Mouse (Mus musculus) R1 (cell line): ENCODE measurements around the gene Ces1g.

Experiments
- DNase-seq: peaks from one replicate; pipeline ENCODE4 v3.0.0-alpha.2; 2018; ENCODE audit warnings: low read depth, low spot score

The Ces1g gene

GRCm38 (mm10) chr8:93337207-93337606 lies at the start of gene Ces1g:
TSS of gene Ces1g (minus strand) at chr8:93337308.
- no peak for DNase-seq

DNA sequence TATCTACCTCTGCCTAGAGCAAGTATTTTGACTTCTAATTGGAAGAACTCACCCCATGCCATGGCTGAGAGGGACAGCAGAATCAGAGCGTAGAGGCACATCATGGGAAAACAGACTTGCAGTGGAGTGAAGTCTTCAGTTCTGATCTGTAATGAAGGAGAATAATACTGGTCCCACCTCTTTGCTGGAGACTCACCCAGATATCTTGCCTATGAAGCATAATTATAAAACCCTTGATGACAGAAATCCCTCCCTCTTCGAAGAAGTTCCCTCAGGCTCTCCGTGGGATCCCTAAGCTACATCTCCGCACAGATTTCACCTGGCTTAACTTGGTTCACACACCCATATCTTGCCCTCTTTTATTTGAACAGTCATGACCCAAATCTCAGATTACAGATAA lies 42.5 kb upstream of the Ces1g start, which contains the start of gene Ces1h:
Gene Ces1h (minus strand): TSS at position 101 of the 400 bp plus-strand sequence.
- no peak for DNase-seq

GRCm38 (mm10) chr8:93369481-93369880 lies 32.4 kb upstream of the Ces1g start:
- peak; percentile 4 for DNase-seq

GRCm38 (mm10) chr8:93360113-93360512 lies 23.0 kb upstream of the Ces1g start:
- peak; percentile 15 for DNase-seq

- no peak for DNase-seq
These were observed 2.4 kb upstream of the Ces1g start for GRCm38 (mm10) chr8:93339531-93339930.

- no peak for DNase-seq
These were observed 4.4 kb downstream of the Ces1g start for GRCm38 (mm10) chr8:93332703-93333102.

DNA sequence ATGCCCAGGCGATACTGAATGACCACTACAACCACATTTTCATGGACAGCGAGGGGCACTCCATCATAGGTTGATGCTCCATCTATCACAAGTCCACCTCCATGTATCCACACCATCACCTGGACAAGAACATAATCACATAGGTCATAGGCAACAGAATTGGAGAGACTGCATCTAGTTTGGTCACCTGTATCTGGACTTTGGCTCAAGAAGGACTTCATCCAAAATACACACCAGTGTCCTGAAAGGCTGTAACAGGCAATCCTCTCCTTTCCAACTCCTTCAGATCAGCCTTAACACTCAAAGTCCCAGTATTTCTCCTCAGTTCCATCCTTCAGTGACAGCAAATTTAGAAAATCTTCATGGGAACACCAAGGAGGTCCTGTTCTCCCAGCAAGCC lies 6.0 kb downstream of the Ces1g start:
- DNase-seq, result no peak

DNA sequence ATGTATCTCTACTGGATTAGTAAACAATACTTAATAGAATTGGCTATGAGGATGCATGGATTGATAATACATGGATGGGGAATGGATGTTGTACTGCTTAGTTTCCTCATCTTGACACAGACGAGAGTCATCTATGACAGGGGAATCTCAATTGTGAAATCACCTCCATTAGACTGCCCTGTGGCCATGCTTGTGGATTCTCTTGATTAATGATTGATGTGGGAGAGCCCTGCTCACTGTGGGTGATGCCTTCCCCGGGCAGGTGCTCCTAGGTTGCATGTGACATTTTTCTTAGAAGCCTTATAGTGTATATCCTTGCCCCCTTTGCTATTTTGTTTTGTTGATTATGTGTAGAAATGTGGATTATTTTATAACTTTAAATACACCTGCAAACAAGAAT lies 12.0 kb downstream of the Ces1g start:
- no peak for DNase-seq

DNA sequence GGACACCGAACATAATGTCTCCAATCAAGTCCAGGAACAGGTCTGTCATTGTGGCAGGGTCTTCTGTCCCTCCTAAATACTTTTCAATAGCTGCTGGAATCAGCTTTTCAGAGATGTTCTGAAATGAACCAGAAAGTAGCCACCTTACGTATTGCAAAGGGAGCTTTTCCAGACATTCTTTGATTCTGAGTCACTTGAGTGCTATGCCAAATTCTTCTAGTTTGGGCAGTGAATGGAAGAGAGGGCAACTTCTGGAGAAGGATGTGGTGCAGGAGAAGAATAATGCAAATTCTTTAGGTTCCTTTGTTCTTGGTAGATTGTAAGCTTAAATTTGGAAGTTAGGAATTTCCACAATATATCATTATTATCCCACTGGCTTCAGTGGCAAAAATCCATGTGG lies 20.1 kb downstream of the Ces1g start:
- DNase-seq, result no peak

DNA sequence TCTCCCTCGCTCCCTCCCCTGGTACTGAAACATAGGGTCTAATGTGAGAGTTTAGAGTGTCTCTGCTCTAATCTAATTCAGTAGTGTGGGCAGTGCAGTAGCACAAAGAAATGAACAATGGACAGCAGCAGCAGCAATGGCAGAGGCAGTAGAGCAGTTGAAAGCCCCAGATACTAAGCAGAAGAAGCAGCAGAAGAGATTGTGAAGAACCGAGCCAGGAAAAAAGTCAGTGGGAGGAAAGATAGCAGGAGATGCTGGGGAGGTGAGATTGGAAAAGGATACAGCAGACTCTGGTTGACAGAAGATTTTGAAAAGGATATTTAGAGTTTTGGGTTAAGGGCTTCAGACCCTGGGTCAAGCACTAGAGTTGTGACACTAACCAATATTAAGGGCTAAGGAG lies 21.6 kb downstream of the Ces1g start:
- DNase-seq, result no peak

DNA sequence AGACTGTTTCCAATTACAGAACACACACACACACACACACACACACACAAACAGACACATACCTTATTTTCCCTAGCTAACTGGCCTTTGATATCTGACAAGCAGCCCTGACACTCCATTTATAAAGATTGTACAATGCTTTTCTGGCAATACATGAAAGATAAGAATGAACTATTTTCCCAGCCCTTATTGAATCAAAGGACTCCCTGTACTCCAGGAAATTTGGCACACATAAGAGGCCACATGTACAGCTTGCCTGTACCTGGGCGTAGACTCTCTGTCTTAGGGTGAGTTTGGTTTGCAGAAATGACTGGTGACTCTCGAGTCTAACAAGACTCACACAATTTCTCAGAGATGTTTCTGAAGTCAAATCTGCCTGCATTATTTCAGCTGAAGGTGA lies 53.2 kb downstream of the Ces1g start:
- no peak for DNase-seq

DNA sequence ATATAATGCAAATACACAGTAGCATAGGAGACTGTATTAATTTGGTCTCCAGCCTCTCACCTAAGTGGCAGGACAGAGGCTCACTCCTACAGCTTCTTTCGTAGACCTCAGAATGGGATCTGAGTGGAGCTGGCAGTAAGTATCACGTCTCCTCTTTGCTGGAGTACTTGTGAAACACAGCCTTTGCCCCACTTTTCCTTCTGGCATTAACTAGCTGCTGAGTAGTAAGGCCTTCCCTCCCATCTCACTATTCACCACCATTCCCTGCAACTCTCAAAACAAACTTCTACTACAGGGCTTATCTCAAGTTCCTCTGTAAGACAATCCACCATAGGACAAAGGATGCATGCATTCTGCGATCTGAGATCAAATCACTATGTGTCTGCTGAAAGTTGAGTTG lies 54.8 kb downstream of the Ces1g start:
- DNase-seq, result no peak

GRCm38 (mm10) chr8:93279556-93279955 lies 57.6 kb downstream of the Ces1g start, which contains the start of gene Ces1f:
TSS of gene Ces1f (minus strand) at chr8:93279747.
- no peak for DNase-seq

DNA sequence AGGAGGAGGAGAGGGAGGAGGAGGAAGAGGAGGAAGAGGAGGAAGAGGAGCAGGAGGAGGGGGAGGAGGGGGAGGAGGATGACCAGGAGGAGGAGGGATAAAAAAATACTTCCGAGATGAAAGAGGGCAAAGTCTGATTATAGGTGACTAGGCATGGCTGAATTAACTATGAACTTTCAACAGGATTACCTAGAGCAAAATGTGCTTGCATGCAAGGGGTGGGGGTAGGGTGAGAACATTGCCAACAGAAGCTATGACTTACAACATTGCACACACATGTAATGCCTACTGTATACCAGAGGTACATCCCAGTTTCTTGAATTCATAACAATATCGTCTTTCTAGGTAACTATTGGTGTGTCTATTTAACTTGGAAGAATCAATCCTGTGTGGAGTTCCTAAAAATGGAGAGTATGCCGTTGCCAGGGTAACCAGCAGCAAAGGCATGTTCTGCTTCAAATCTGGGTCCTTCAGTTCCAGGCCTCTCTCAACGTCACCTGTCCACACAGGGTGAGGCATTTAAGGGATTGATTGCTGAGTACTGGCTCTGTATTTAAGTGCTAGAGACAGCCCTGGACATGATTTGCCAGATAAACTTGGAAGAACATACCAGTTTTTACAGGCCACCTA lies 58.8 kb downstream of the Ces1g start:
- no peak for DNase-seq

DNA sequence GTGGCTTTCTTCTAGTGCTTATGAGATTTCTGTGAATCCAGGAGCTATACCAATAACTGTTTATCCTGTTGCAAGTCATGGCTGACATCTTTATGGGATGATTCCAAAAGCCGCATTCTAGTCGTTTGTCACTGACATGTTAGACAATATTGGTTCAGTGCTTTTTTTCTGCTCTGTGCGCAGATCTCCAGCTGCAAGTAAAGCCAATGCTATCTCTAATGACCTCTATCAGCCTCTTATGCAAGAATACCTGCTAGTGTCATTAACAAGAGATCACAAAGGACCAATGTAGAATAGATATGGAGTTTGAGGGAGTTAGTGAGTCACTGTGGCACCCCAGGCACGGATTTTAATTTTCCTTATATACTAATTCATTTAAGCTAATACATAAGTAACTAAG lies 62.5 kb downstream of the Ces1g start:
- no peak for DNase-seq

DNA sequence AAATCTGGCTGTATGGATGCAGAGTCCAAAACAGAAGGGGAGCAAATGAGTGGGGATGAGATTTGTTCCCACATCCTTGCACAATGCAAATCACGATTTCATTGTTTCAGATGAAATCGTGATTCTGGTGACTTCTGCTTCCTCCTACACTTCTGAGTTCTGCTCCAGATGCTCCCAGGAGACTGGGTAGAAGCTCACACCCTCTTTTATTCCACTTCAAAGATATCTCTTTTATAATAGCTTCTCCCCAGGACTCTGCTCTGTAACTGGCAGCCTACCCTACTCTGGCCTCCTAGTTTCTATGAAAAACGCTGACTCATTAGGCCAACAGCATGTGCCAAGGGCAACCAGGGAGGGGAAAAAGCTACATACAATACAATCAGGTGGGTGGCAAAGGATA lies 63.8 kb downstream of the Ces1g start:
- no peak for DNase-seq

DNA sequence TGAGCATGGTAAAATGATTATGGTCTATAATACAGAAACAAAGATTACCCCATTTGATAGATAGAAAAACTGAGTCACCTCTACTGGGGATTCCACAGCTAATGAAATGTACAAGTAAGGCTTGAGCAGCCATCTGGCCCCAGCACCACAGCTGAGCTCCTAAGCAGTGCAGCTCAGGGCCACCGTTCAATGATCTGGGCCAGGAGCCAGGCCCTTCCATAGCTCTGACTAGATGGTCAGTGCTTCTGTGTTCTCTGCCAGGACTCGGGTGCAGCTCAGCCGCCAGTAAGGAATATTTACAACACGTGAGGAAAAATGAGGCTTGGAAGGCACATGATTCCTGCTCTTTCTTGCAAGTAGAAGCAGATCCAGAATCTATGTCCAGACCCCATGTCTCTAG lies 64.4 kb downstream of the Ces1g start:
- no peak for DNase-seq

DNA sequence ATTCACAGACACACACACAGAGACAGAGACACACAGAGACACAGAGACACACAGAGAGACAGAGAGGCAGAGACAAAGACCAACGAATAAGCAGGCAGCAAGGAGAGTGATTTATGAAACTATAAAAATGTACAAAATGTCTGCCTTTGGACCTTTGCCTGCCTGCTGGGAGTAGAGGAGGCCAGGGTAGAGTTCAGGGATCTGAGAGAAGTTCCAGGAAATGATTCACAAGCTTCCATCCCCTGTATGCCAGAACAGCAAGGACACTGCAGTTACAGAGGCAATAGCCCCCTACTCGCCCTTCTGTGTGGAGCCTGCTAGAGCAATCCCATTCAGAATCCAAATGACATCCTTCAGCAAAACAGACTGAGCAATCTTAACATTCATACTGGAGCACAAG lies 75.7 kb downstream of the Ces1g start:
- no peak for DNase-seq

DNA sequence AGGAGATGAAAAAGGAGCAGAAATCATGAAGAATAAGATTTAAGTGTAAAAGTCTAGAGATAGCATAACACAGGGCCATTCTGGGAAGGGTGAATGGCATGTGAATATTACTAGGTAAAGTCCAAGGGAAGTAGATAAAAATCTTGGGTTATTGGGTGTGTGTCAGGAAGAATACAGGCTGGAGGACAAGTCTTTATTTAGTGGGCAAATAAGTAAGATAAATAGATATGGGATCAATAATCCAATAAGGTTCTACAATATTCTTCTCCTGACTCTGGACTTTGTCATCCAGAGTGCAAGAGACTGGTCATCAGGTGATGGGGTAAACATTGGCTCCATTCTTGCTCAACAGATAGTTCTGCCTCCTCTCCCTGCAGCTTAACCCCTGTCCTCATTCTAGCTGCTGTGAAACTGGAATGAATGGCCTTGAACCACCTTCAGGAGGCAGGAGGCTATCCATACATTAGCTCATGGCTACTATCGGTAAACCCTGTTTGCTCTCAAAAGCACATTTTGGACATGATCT lies 84.6 kb downstream of the Ces1g start:
- no peak for DNase-seq
